Mouse (Mus musculus): ENCODE measurements around the gene Igdcc3.

DNA sequence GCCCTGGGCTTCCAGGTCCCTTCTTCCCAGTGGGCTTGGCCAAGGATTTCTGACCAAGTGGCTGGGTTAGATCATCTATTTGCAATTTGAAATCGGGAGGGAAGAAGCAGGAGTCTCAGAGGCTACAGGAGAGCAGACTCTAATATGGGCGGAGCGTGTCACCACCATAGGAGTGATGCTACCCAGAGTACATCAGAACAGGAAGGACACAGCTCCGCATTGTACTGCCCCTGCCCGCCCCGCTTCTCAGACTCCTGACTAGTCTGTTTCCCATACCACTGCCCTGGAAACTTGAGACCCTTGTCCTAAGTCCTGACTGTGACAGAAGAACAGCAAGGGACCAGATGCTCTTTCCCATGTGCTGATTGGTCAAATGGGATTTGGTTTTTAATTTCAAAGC is 16.6 kb downstream of the Igdcc3 start:
- TF ChIP-seq CTCF (IDR thresholded peaks at IDR 0.05; ENCODE audit: extremely low read depth, insufficient read length, insufficient replicate concordance, low read depth, low read length), result no peak
- TF ChIP-seq POLR2A (IDR thresholded peaks at IDR 0.05; ENCODE audit: low read depth, low read length), result no peak
